In the genomic region with DNA sequence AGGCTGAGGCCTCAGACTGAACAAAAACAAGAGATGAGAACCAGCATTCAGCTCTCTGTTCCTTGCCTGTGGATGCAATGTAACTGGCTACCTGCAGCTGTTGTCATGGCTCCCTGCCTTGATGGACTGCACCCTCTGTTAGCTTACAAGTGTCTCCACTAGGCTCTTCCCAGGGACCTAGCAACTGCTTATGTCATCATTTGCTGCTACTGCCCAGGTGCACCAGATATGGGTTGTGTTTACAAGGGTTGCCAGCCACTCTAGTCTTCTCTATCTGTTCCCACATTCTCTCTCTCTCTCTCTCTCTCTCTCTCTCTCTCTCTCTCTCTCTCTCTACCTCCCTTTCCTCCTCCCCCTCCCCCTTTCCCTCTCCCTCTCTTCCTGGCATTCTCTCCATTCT, we compare ENCODE assay signal across 24 mouse cellular contexts.
DNase-seq lines count a peak whose midpoint lies in the region; ATAC-seq and TF ChIP-seq lines count a peak whose summit lies in the region.
"Had no signal": no experiment of that assay in that cellular context is flagged by ENCODE, and none has a peak within 500 bp of the region (broad histone marks: within the 10 kb centered on the region; RNA-seq: fewer than 3 reads in every experiment).

No protein-coding gene starts in this region.

- no peak overlapping the region for H3K4me2 ChIP-seq in forebrain, embryonic 13.5 days
- no peak overlapping the region for H3K4me2 ChIP-seq in heart, embryonic 12.5 days
- no peak overlapping the region for H3K4me2 ChIP-seq in liver, embryonic 12.5 days
- no peak overlapping the region for H3K4me2 ChIP-seq in liver, postnatal 0 days (ENCODE audit: low read depth, low read length)
- H3K4me2 ChIP-seq: embryonic facial prominence, embryonic 12.5 days; forebrain, embryonic 12.5 days; forebrain, embryonic 15.5 days had no signal

- intact Hi-C loops in heart, postnatal 14 days (cut with DNase I), result no loop called here

- H3K36me3 ChIP-seq in forebrain, embryonic 10.5 days (replicated peaks), result no peaks in the 10 kb centered on the region
- no peaks in the 10 kb centered on the region for H3K36me3 ChIP-seq in forebrain, embryonic 13.5 days (ENCODE audit: poor library complexity, severe bottlenecking)
- H3K36me3 ChIP-seq in heart, embryonic 12.5 days, result no peaks in the 10 kb centered on the region
- no peaks in the 10 kb centered on the region for H3K36me3 ChIP-seq in liver, embryonic 12.5 days
- no peaks in the 10 kb centered on the region for H3K36me3 ChIP-seq in liver, postnatal 0 days (replicated peaks; ENCODE audit: insufficient read depth, low read length)
- H3K36me3 ChIP-seq: embryonic facial prominence, embryonic 10.5 days; embryonic facial prominence, embryonic 12.5 days; forebrain, embryonic 12.5 days; forebrain, embryonic 15.5 days; G1E had no signal

- TF ChIP-seq CTCF in liver, postnatal 0 days (IDR thresholded peaks at IDR 0.05; ENCODE audit: low read depth), result no peak

- no peak overlapping the region for H3K9ac ChIP-seq in forebrain, embryonic 13.5 days
- H3K9ac ChIP-seq in heart, embryonic 12.5 days, result no peak overlapping the region
- no peak overlapping the region for H3K9ac ChIP-seq in liver, embryonic 12.5 days
- H3K9ac ChIP-seq in liver, postnatal 0 days (replicated peaks), result no peak overlapping the region
- H3K9ac ChIP-seq: embryonic facial prominence, embryonic 12.5 days; forebrain, embryonic 12.5 days; forebrain, embryonic 15.5 days; forebrain, postnatal 0 days had no signal

- no peak for ATAC-seq in forebrain, embryonic 13.5 days
- peak; percentile 79 for ATAC-seq in heart, embryonic 12.5 days (ENCODE audit: insufficient number of reproducible peaks, low FRiP score)
- ATAC-seq in liver, embryonic 12.5 days, result 0 out of 2 replicates have a peak, but pooled peaks have one; percentile 47
- ATAC-seq in liver, postnatal 0 days, result no peak
- ATAC-seq: activated CD4-positive, CD25-positive, alpha-beta regulatory T cell, adult 4 months; CD4-positive, CD25-positive, alpha-beta regulatory T cell, adult 4 months; forebrain, embryonic 15.5 days; forebrain, postnatal 0 days; Patski had no signal

- DNase-seq in forebrain, embryonic 10.5 days (ENCODE audit: extremely low spot score, low spot score), result no peak
- no peak for DNase-seq in heart, postnatal 14 days
- DNase-seq in liver, postnatal 0 days, result no peak
- DNase-seq: adrenal gland, adult 8-10 months; adrenal gland, postnatal 14 days; adrenal gland, postnatal 36 days; B cell, adult 2 months; cerebellum, adult 11-12 months; cerebellum, adult 2 months; cerebellum, adult 9-10 months; cerebellum, postnatal 10 days; cerebellum, postnatal 25 days; forebrain, postnatal 0 days had no signal

- no peak overlapping the region for H3K4me3 ChIP-seq in forebrain, embryonic 10.5 days
- no peak overlapping the region for H3K4me3 ChIP-seq in forebrain, embryonic 13.5 days
- H3K4me3 ChIP-seq in heart, embryonic 12.5 days, result no peak overlapping the region
- H3K4me3 ChIP-seq in liver, embryonic 12.5 days, result no peak overlapping the region
- H3K4me3 ChIP-seq in liver, postnatal 0 days (ENCODE audit: low read depth, low read length), result no peak overlapping the region
- H3K4me3 ChIP-seq: embryonic facial prominence, embryonic 10.5 days; embryonic facial prominence, embryonic 12.5 days; forebrain, embryonic 12.5 days; forebrain, embryonic 15.5 days had no signal

- no peak for TF ChIP-seq EP300 in liver, postnatal 0 days (IDR thresholded peaks at IDR 0.05; ENCODE audit: low read depth)

- no peaks in the 10 kb centered on the region for H3K9me3 ChIP-seq in forebrain, embryonic 10.5 days
- no peaks in the 10 kb centered on the region for H3K9me3 ChIP-seq in forebrain, embryonic 13.5 days (replicated peaks)
- no peaks in the 10 kb centered on the region for H3K9me3 ChIP-seq in heart, embryonic 12.5 days (replicated peaks)
- H3K9me3 ChIP-seq in liver, embryonic 12.5 days (replicated peaks), result no peaks in the 10 kb centered on the region
- H3K9me3 ChIP-seq in liver, postnatal 0 days (ENCODE audit: low read length), result no peaks in the 10 kb centered on the region
- H3K9me3 ChIP-seq: embryonic facial prominence, embryonic 10.5 days; embryonic facial prominence, embryonic 12.5 days; forebrain, embryonic 12.5 days; forebrain, embryonic 15.5 days; G1E had no signal

- H3K27ac ChIP-seq in forebrain, embryonic 10.5 days, result 0 out of 2 replicates have a peak overlapping the region, but pooled peaks have one; percentile 12
- no peak overlapping the region for H3K27ac ChIP-seq in forebrain, embryonic 13.5 days
- H3K27ac ChIP-seq in heart, embryonic 12.5 days (ENCODE audit: poor library complexity, severe bottlenecking), result no peak overlapping the region
- H3K27ac ChIP-seq in liver, embryonic 12.5 days, result no peak overlapping the region
- no peak overlapping the region for H3K27ac ChIP-seq in liver, postnatal 0 days (ENCODE audit: low read depth)
- H3K27ac ChIP-seq: embryonic facial prominence, embryonic 10.5 days; embryonic facial prominence, embryonic 12.5 days; forebrain, embryonic 12.5 days; forebrain, embryonic 15.5 days had no signal

- H3K27me3 ChIP-seq in forebrain, embryonic 10.5 days (ENCODE audit: poor library complexity, severe bottlenecking), result peaks cover 6% of the 10 kb centered on the region; the same call in 1 of the 2 replicates
- H3K27me3 ChIP-seq in forebrain, embryonic 13.5 days, result no peaks in the 10 kb centered on the region
- 0 out of 2 replicates have a peak, but pooled peaks cover 2% of the 10 kb centered on the region for H3K27me3 ChIP-seq in heart, embryonic 12.5 days (replicated peaks)
- no peaks in the 10 kb centered on the region for H3K27me3 ChIP-seq in liver, embryonic 12.5 days (replicated peaks)
- no peaks in the 10 kb centered on the region for H3K27me3 ChIP-seq in liver, postnatal 0 days (ENCODE audit: insufficient read depth, low read length)
- H3K27me3 ChIP-seq: embryonic facial prominence, embryonic 12.5 days; forebrain, embryonic 12.5 days; forebrain, embryonic 15.5 days had no signal

- H3K4me1 ChIP-seq in forebrain, embryonic 10.5 days, result peaks cover 61% of the 10 kb centered on the region
- peaks cover 30% of the 10 kb centered on the region for H3K4me1 ChIP-seq in forebrain, embryonic 13.5 days
- H3K4me1 ChIP-seq in heart, embryonic 12.5 days (replicated peaks), result no peaks in the 10 kb centered on the region
- H3K4me1 ChIP-seq in liver, embryonic 12.5 days, result no peaks in the 10 kb centered on the region; the same call in 1 of the 2 replicates
- no peaks in the 10 kb centered on the region for H3K4me1 ChIP-seq in liver, postnatal 0 days (ENCODE audit: insufficient read depth)

Comparison
In these comparisons a context has a peak if more than half of its experiments do, and no peak if none do; other contexts are left out.
1. ATAC-seq: peak in heart, embryonic 12.5 days (single experiment) and liver, embryonic 12.5 days (single experiment); none in forebrain, embryonic 13.5 days (single experiment) and liver, postnatal 0 days (single experiment).